Mouse (Mus musculus): ENCODE results near the gene Syce1l. TPM values are rescaled to one million over a fixed set of nuclear protein-coding genes. Genes with fewer than 3 reads are reported as not detected.

Syce1l gene
- polyA plus RNA-seq, 1 experiment, result 0.61 TPM

DNA sequence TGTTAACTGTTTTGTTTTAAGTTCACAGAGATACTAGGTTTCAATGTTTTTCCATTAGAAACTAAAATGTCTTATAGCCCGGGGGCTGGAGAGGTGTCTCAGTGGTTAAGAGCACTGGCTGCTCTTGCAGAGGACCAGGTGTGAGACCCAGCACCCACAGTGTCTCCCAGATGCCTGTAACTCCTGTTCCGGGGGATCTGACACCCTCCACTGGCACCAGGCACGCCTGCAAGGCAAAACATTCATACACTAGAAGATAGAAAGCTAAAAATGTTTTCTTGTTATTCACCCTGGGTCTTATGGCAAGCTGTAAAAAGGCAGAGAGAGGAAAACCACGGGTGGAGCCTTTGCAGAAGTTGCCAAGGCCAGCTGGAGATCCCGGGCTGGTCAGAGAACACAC lies 2.2 kb downstream of the Syce1l start:
- Histone ChIP-seq H3K4me1 (ENCODE audit: control insufficient read depth, insufficient read depth, low read length) (no peaks in the 10 kb centered on the region), H3K27ac (ENCODE audit: insufficient read depth, low read length) (no peak overlapping the region), H3K4me3 (ENCODE audit: insufficient read depth, low read length) (no peak overlapping the region)
- TF ChIP-seq CTCF (IDR thresholded peaks at IDR 0.05; ENCODE audit: extremely low read depth, insufficient read depth, low read length), result no peak
- no peak for TF ChIP-seq POLR2A (IDR thresholded peaks at IDR 0.05; ENCODE audit: extremely low read depth, insufficient read depth, low read length)

DNA sequence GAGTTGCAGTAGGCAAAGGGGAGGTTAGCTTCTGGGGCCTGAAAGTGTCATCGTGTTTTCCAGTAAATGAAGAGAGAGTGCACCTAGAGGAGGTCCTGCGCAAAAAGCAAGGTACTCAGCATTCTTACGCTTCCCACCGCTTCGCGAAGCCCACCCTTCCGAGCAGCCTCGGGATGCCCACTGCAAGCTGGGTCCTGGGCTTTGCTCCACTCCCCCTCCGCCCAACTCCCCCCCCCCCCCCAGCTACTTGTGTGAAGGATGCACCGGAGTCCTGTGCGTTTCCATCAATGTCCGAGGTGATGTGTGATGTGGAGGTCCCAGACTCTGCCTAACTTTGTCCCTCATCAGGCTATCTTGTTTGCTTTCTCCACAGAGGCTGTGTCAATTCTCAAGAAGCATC lies 9.4 kb downstream of the Syce1l start:
- Histone ChIP-seq H3K27ac (ENCODE audit: insufficient read depth, low read length) (no peak overlapping the region), H3K4me3 (ENCODE audit: insufficient read depth, low read length) (no peak overlapping the region), H3K4me1 (ENCODE audit: control insufficient read depth, insufficient read depth, low read length) (no peaks in the 10 kb centered on the region)
- TF ChIP-seq POLR2A (IDR thresholded peaks at IDR 0.05; ENCODE audit: extremely low read depth, insufficient read depth, low read length) (no peak), CTCF (IDR thresholded peaks at IDR 0.05; ENCODE audit: extremely low read depth, insufficient read depth, low read length) (no peak)

DNA sequence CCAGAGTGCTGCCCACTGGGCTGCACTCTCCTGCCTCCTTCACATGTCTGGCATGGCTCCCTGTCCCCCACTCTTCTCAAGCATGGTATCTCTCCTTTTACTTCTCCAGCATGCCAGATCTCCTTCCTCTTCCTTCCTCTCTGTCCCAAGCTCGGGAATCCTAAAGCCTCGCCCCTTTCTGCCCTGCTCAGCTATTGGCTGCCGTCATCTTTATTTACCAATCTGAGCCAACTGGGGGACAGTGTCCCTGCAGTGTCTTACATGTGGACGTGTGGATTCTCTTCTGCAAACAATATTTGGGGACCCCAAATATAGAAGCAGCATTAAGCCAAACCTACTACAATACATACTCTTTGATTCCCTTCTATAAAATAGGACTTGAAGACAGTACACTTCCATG lies 10.1 kb downstream of the Syce1l start:
- TF ChIP-seq POLR2A (IDR thresholded peaks at IDR 0.05; ENCODE audit: extremely low read depth, insufficient read depth, low read length), result no peak
- no peak for TF ChIP-seq CTCF (IDR thresholded peaks at IDR 0.05; ENCODE audit: extremely low read depth, insufficient read depth, low read length)
- H3K4me3 ChIP-seq (ENCODE audit: insufficient read depth, low read length), result no peak overlapping the region

DNA sequence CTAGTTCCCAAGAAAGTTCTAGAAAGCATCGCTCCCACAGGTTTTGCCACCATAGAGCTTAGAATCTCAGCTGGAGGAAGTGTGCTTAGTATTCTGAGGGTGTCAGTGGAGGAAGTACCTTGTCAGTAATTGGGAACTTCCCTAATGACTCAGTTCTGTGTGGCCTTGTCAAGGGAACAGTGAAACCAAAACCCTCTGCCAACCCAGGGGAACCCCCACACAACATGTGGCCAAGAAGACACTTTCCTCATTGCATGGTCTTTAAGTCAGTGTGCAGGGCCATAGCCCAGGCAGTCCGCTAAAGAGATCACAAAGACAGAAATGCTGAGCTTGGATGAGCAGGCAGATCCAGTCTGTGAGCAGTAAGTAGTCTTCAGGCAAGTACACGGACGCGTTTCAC lies 13.1 kb downstream of the Syce1l start:
- no peak for TF ChIP-seq CTCF (IDR thresholded peaks at IDR 0.05; ENCODE audit: extremely low read depth, insufficient read depth, low read length)
- no peak for TF ChIP-seq POLR2A (IDR thresholded peaks at IDR 0.05; ENCODE audit: extremely low read depth, insufficient read depth, low read length)
- no peak overlapping the region for H3K27ac ChIP-seq (ENCODE audit: insufficient read depth, low read length)
- H3K4me3 ChIP-seq (ENCODE audit: insufficient read depth, low read length), result no peak overlapping the region
- H3K4me1 ChIP-seq (ENCODE audit: control insufficient read depth, insufficient read depth, low read length), result no peaks in the 10 kb centered on the region

More for the DNA sequence above, 10.1 kb downstream of the Syce1l start:
- Histone ChIP-seq H3K4me1 (ENCODE audit: control insufficient read depth, insufficient read depth, low read length) (no peaks in the 10 kb centered on the region), H3K27ac (ENCODE audit: insufficient read depth, low read length) (no peak overlapping the region)

DNA sequence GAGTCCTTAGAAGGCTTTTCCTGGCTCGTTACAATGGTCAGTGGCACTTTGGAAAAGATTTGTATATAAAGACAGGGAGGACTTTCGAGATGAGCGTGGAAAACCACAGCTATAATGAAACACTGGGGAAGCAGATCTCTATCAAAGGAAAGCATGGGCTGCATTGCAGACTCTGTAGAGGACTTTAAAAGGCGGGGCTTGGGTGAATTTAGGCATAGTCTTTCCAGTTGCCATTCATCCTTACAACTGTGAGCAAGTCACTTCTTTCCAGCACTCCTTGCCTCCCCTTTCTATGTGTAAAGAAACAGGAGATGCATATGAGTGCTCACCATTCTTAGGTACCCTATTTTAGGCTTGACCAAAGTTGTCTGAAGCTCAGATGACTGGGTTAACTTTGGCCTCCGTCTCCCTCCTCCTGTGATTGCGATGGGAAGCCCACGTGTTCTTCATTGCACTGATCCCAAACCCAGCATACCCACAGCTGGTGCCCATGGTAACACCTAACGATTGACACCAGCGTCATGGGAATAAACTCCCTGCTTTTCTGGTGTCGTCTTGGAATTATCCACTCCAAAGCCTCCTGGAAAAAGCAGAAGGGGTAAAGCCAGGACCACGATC lies 13.8 kb downstream of the Syce1l start:
- H3K27ac ChIP-seq (ENCODE audit: insufficient read depth, low read length), result no peak overlapping the region
- no peak for TF ChIP-seq CTCF (IDR thresholded peaks at IDR 0.05; ENCODE audit: extremely low read depth, insufficient read depth, low read length)
- TF ChIP-seq POLR2A (IDR thresholded peaks at IDR 0.05; ENCODE audit: extremely low read depth, insufficient read depth, low read length), result no peak
- no peak overlapping the region for H3K4me3 ChIP-seq (ENCODE audit: insufficient read depth, low read length)
- H3K4me1 ChIP-seq (ENCODE audit: control insufficient read depth, insufficient read depth, low read length), result no peaks in the 10 kb centered on the region; the same call in 1 of the 2 replicates

DNA sequence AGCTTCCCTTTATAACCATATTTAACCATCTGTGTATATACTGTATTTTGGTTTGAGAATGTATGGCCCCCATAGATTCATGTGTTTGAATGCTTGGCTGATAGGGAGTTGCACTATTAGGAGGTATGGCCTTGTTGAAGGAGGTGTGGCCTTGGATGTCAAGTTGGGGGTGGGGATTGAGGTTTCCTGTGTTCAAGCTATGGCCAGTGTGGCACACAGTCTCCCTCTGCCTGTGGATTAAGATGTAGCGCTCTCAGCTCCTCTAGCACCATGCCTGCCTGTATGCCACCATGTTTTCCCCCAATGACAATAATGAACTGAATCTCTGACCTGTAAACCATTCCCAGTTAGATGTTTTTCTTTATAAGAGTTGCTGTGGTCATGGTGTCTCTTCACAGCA lies 17.1 kb downstream of the Syce1l start:
- Histone ChIP-seq H3K4me3 (ENCODE audit: insufficient read depth, low read length) (no peak overlapping the region), H3K4me1 (ENCODE audit: control insufficient read depth, insufficient read depth, low read length) (no peaks in the 10 kb centered on the region; the same call in 1 of the 2 replicates), H3K27ac (ENCODE audit: insufficient read depth, low read length) (no peak overlapping the region)
- no peak for TF ChIP-seq CTCF (IDR thresholded peaks at IDR 0.05; ENCODE audit: extremely low read depth, insufficient read depth, low read length)
- TF ChIP-seq POLR2A (IDR thresholded peaks at IDR 0.05; ENCODE audit: extremely low read depth, insufficient read depth, low read length), result no peak

DNA sequence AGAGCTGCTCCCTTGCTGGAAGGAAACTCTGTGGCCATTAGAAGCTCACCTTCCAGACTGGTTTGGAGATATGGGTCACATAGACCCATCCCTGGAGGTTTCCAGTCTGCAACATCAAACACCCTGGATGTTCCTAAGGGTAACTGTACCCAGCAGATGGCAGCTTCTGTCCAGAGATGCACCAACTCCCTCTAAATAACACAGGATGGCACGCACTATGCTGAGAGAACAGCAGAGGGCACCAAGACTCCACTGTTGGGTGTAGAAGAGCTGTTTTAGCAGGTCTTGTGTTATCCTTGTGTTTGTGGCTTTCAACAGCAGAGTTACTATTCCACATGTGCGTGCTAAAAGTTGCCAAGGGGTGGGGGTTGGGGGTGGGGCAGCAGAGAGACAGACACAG lies 21.5 kb downstream of the Syce1l start:
- H3K4me1 ChIP-seq (ENCODE audit: control insufficient read depth, insufficient read depth, low read length), result no peaks in the 10 kb centered on the region; the same call in 1 of the 2 replicates
- H3K4me3 ChIP-seq (ENCODE audit: insufficient read depth, low read length), result no peak overlapping the region
- TF ChIP-seq CTCF (IDR thresholded peaks at IDR 0.05; ENCODE audit: extremely low read depth, insufficient read depth, low read length) (peak; percentile 100), POLR2A (IDR thresholded peaks at IDR 0.05; ENCODE audit: extremely low read depth, insufficient read depth, low read length) (no peak)
- H3K27ac ChIP-seq (ENCODE audit: insufficient read depth, low read length), result no peak overlapping the region

DNA sequence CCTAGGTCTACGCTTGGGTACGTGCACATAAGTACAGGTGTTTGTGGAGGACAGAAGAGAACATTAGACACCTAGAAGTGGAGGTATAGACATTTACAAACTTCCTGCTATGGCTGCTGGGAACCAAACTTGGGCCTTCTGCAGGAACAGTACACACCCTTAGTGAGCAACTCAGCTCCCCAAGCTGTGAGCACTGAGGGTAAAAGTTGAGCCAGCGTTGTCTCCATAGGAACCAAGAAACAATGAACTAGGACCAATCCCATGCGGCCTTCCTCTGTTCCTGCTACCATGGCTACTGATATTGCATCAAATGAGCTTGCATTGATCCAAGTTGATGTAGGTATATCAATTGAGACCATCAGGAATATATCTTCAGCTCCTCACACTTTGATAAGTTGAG lies 22.0 kb downstream of the Syce1l start:
- no peak for TF ChIP-seq POLR2A (IDR thresholded peaks at IDR 0.05; ENCODE audit: extremely low read depth, insufficient read depth, low read length)
- no peak for TF ChIP-seq CTCF (IDR thresholded peaks at IDR 0.05; ENCODE audit: extremely low read depth, insufficient read depth, low read length)
- H3K27ac ChIP-seq (ENCODE audit: insufficient read depth, low read length), result no peak overlapping the region
- H3K4me3 ChIP-seq (ENCODE audit: insufficient read depth, low read length), result no peak overlapping the region

DNA sequence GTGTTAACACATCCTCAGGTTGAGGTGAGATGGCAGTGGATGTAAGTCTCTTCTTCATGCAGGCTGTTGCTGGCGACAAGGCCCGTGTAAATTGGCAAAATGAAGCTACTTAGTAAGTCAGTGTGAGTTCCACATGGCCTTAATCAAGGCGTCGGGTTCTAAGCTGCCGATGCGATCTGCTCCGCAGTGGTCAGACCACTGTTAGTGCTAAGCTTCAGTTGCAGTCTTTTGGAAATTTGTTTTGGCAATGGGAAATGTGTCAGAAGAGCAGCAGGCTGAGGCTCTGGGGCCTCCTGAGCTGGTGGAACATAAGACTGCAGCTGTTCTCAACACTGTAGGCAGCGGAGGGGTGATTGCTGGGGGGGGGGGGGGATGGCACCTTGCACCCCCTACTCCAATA lies 22.9 kb downstream of the Syce1l start:
- H3K4me3 ChIP-seq (ENCODE audit: insufficient read depth, low read length), result no peak overlapping the region
- TF ChIP-seq CTCF (IDR thresholded peaks at IDR 0.05; ENCODE audit: extremely low read depth, insufficient read depth, low read length) (no peak), POLR2A (IDR thresholded peaks at IDR 0.05; ENCODE audit: extremely low read depth, insufficient read depth, low read length) (no peak)
- no peak overlapping the region for H3K27ac ChIP-seq (ENCODE audit: insufficient read depth, low read length)
- H3K4me1 ChIP-seq (ENCODE audit: control insufficient read depth, insufficient read depth, low read length), result no peaks in the 10 kb centered on the region; the same call in 1 of the 2 replicates

More for the DNA sequence above, 22.0 kb downstream of the Syce1l start:
- H3K4me1 ChIP-seq (ENCODE audit: control insufficient read depth, insufficient read depth, low read length), result no peaks in the 10 kb centered on the region; the same call in 1 of the 2 replicates

DNA sequence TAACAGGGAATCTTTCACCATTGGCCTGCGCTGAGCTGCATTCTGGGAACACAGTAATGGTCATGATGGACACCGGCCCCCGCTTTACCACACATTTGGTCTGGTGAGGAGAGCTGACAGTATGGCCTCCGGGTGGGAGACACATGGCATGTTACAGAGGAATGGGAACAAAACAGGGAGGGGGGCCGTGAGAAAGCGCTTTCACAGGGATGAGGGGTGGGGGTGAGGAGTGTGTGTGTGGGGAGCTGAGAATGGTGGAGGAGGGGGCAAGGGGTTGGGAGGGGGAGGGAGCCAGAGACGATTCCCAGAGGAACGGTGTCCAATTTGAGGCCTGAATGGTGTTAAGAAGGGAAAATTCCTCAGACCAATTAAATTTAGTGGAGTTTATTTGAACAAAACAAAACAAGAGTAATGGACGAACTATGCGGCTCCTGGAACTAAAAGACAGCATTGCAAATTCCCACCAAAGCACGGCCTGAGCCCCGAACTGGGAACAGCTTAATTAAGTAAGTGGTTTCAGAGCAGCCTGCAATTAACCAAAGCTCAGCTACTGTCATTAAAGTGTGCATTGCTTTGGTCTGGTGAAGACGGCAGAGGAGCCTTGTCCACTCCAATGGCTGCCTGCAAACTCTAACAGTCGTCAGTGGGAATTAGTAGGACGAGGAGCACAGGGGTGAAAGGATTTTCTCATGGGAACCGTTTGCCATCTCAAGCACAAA lies 23.9 kb downstream of the Syce1l start:
- Histone ChIP-seq H3K4me1 (ENCODE audit: control insufficient read depth, insufficient read depth, low read length) (no peaks in the 10 kb centered on the region), H3K4me3 (ENCODE audit: insufficient read depth, low read length) (no peak overlapping the region), H3K27ac (ENCODE audit: insufficient read depth, low read length) (no peak overlapping the region)
- TF ChIP-seq CTCF (IDR thresholded peaks at IDR 0.05; ENCODE audit: extremely low read depth, insufficient read depth, low read length), result no peak

Measured in cortical plate, adult 2 months (tissue).